In the genomic region with DNA sequence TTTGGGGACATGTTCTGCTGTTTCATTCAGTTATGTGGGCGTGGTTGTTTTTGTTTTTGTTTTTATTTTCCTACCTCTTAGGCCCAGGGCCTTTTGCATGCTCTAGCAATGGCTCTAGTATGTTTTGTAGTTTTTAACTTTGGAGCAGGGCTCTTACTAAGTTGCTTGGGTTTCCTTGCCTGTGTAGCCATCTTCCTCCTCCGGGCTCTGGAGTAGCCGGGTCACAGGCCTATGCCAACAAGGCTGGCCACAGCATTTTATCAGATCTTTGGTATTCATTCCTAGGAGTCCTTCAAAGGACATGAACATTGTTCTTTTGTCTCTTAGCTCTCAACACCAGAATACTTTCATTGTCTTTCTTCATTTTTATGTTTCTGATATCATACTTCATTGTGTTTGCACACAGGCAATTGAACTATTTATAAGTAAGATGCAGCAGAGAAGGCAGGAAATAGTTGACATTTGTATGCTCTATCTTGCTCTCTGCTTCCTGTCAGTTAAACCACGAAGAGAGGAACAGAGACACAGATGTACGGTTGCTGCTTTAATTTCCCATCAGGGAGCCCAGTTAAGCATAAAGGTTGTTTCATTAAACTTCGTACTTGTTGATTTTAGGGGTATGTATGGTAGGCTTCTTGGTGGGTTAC, we compare ENCODE assay signal across 10 mouse cellular contexts. TPM values are rescaled to one million over a fixed set of nuclear protein-coding genes. Genes with fewer than 3 reads are reported as not detected.
DNase-seq lines count a peak whose midpoint lies in the region; ATAC-seq and TF ChIP-seq lines count a peak whose summit lies in the region.
"Had no signal": no experiment of that assay in that cellular context is flagged by ENCODE, and none has a peak within 500 bp of the region (broad histone marks: within the 10 kb centered on the region; RNA-seq: fewer than 3 reads in every experiment).

No protein-coding gene starts in this region.

- no peaks in the 10 kb centered on the region for H3K27me3 ChIP-seq in kidney, postnatal 0 days (ENCODE audit: insufficient read depth, low read length)
- H3K27me3 ChIP-seq in MEL (ENCODE audit: control insufficient read depth in 1 of 2, insufficient read depth in 2 of 2, low read length in 2 of 2), result no peaks in the 10 kb centered on the region
- H3K27me3 ChIP-seq: midbrain, embryonic 12.5 days had no signal

- peaks cover 76% of the 10 kb centered on the region for H3K79me2 ChIP-seq in MEL (ENCODE audit: control insufficient read depth, insufficient read depth, low read length, poor library complexity)

- no peak overlapping the region for H3K4me2 ChIP-seq in kidney, postnatal 0 days (ENCODE audit: low read length)
- H3K4me2 ChIP-seq: midbrain, embryonic 12.5 days had no signal

- H3K36me3 ChIP-seq in kidney, postnatal 0 days (ENCODE audit: insufficient read depth, low read length), result no peaks in the 10 kb centered on the region
- H3K36me3 ChIP-seq in MEL (ENCODE audit: control insufficient read depth in 1 of 2, insufficient read depth in 2 of 2, low read length in 2 of 2), result peaks cover 0 to 51% of the 10 kb centered on the region in 2 experiments; a peak in 2 of 4 replicates
- H3K36me3 ChIP-seq: midbrain, embryonic 12.5 days had no signal

- peaks cover 17% of the 10 kb centered on the region; the same call in 1 of the 2 replicates for H3K4me1 ChIP-seq in kidney, postnatal 0 days (replicated peaks; ENCODE audit: insufficient read depth, low read length)
- H3K4me1 ChIP-seq in MEL (ENCODE audit: control insufficient read depth in 1 of 2, insufficient read depth in 2 of 2, low read length in 2 of 2), result peaks cover 30 to 32% of the 10 kb centered on the region in 2 experiments
- H3K4me1 ChIP-seq: midbrain, embryonic 12.5 days had no signal

- H3K9ac ChIP-seq in kidney, postnatal 0 days (ENCODE audit: low read depth, low read length), result no peak overlapping the region
- peak overlapping the region; percentile 75 for H3K9ac ChIP-seq in MEL (ENCODE audit: control insufficient read depth, low read depth, low read length, poor library complexity, severe bottlenecking)
- H3K9ac ChIP-seq: midbrain, embryonic 12.5 days had no signal

- TF ChIP-seq RAD21 in MEL (IDR thresholded peaks at IDR 0.05; ENCODE audit: low read depth, low read length), result no peak

- peak; percentile 32 for DNase-seq in kidney, postnatal 0 days (ENCODE audit: low spot score)
- no peak for DNase-seq in kidney, postnatal 10 days
- DNase-seq in MEL (ENCODE audit: low read depth, low spot score), result peak; percentile 86
- no peak for DNase-seq in embryo, embryonic 10.5 days (ENCODE audit: low spot score)
- DNase-seq in urinary bladder, adult 18-20 months (ENCODE audit: low spot score in 2 of 2), result no peak
- DNase-seq: gastrocnemius, postnatal 25 days had no signal

- TF ChIP-seq EP300 in MEL (IDR thresholded peaks at IDR 0.05; ENCODE audit: low read depth in 1 of 2, low read length in 2 of 2), result peak; percentile 99 to 100

- no peak for ATAC-seq in kidney, postnatal 0 days (replicated peaks; ENCODE audit: low FRiP score, low read depth)
- ATAC-seq in granulocyte monocyte progenitor cell, adult 5-6 weeks (replicated peaks; ENCODE audit: poor library complexity, severe bottlenecking), result peak; percentile 64
- ATAC-seq in neutrophil, adult 5-6 weeks (ENCODE audit: extremely low read depth, insufficient number of reproducible peaks, low FRiP score, poor library complexity, severe bottlenecking), result peak; percentile 48; the same call in 1 of the 2 replicates

- H3K9me3 ChIP-seq in kidney, postnatal 0 days (replicated peaks; ENCODE audit: low read length), result no peaks in the 10 kb centered on the region
- no peaks in the 10 kb centered on the region for H3K9me3 ChIP-seq in MEL (replicated peaks; ENCODE audit: insufficient read depth, low read length)
- H3K9me3 ChIP-seq: midbrain, embryonic 12.5 days had no signal

- peak overlapping the region; percentile 39; the same call in 1 of the 2 replicates for H3K27ac ChIP-seq in kidney, postnatal 0 days
- H3K27ac ChIP-seq in MEL (ENCODE audit: control insufficient read depth, low read depth, low read length), result peak overlapping the region; percentile 100
- H3K27ac ChIP-seq: midbrain, embryonic 12.5 days had no signal

- no peak overlapping the region for H3K4me3 ChIP-seq in kidney, postnatal 0 days (replicated peaks; ENCODE audit: low read depth, low read length)
- peak overlapping the region; percentile 35 to 37 for H3K4me3 ChIP-seq in MEL (ENCODE audit: control insufficient read depth in 1 of 2, insufficient read depth in 1 of 2, low read depth in 2 of 2, low read length in 2 of 2)
- H3K4me3 ChIP-seq: erythroblast, embryonic 14.5 days; midbrain, embryonic 12.5 days had no signal

- WGBS in kidney, postnatal 0 days, result 61% methylated on average over 6 of the region's 6 CpGs

- TF ChIP-seq POLR2A in MEL (IDR thresholded peaks at IDR 0.05; ENCODE audit: control insufficient read depth in 1 of 2, insufficient read depth in 1 of 2, low read depth in 1 of 2, low read length in 2 of 2, poor library complexity in 1 of 2), result no peak; a peak in 1 of 4 replicates

- TF ChIP-seq CTCF in kidney, postnatal 0 days (IDR thresholded peaks at IDR 0.05; ENCODE audit: low read depth), result no peak
- TF ChIP-seq CTCF in MEL (IDR thresholded peaks at IDR 0.05 in 2 of 3, conservative IDR thresholded peaks at IDR 0.05 in 1 of 3; ENCODE audit: control insufficient read depth in 1 of 3, insufficient read depth in 1 of 3, low read depth in 2 of 3, low read length in 3 of 3, poor library complexity in 1 of 3, severe bottlenecking in 1 of 3), result no peak

TF ChIP-seq in MEL, 35 proteins besides CTCF, POLR2A, EP300 and RAD21:
- peak; percentile 96 for TF ChIP-seq ETS1 (IDR thresholded peaks at IDR 0.05; ENCODE audit: low read depth, low read length)
- TF ChIP-seq ELF1 (IDR thresholded peaks at IDR 0.05; ENCODE audit: low read depth, low read length), result peak; percentile 41
- TF ChIP-seq GATA1 (IDR thresholded peaks at IDR 0.05; ENCODE audit: low read depth, low read length), result peak; percentile 94
- TF ChIP-seq BHLHE40 (IDR thresholded peaks at IDR 0.05; ENCODE audit: borderline replicate concordance, low read depth, low read length), result peak; percentile 59; the same call in 1 of the 2 replicates
- TF ChIP-seq JUND (IDR thresholded peaks at IDR 0.05; ENCODE audit: low read depth, low read length), result peak; percentile 29; the same call in 1 of the 2 replicates
- peak; percentile 61 for TF ChIP-seq HCFC1 (IDR thresholded peaks at IDR 0.05; ENCODE audit: low read depth, low read length)
- peak; percentile 31 for TF ChIP-seq NELFE (IDR thresholded peaks at IDR 0.05; ENCODE audit: low read depth, low read length)
- no peak for TF ChIP-seq ZNF384 (IDR thresholded peaks at IDR 0.05; ENCODE audit: low read depth, low read length)
- TF ChIP-seq SMC3 (IDR thresholded peaks at IDR 0.05; ENCODE audit: low read depth, low read length), result no peak
- TF ChIP-seq MAX (IDR thresholded peaks at IDR 0.05; ENCODE audit: low read length), result no peak
- peak; percentile 68 for TF ChIP-seq ZMIZ1 (IDR thresholded peaks at IDR 0.05; ENCODE audit: low read depth, low read length)
- TF ChIP-seq TBP (IDR thresholded peaks at IDR 0.05; ENCODE audit: low read depth, low read length), result peak; percentile 83
- TF ChIP-seq MYC (IDR thresholded peaks at IDR 0.05; ENCODE audit: low read depth, low read length), result peak; percentile 85; the same call in 1 of the 2 replicates
- peak; percentile 90 for TF ChIP-seq TCF12 (IDR thresholded peaks at IDR 0.05; ENCODE audit: low read depth, low read length)
- peak; percentile 91 for TF ChIP-seq SIN3A (IDR thresholded peaks at IDR 0.05; ENCODE audit: low read length)
- peak; percentile 55 for TF ChIP-seq TAL1 (IDR thresholded peaks at IDR 0.05; ENCODE audit: low read length)
- TF ChIP-seq MYB (IDR thresholded peaks at IDR 0.05; ENCODE audit: low read depth, low read length), result peak; percentile 97
- peak; percentile 91 for TF ChIP-seq MEF2A (IDR thresholded peaks at IDR 0.05; ENCODE audit: extremely low read depth, insufficient replicate concordance, low read depth, low read length, poor library complexity, severe bottlenecking)
- peak; percentile 14; the same call in 1 of the 2 replicates for TF ChIP-seq RCOR1 (IDR thresholded peaks at IDR 0.05; ENCODE audit: low read depth, low read length)
- TF ChIP-seq GABPA (IDR thresholded peaks at IDR 0.05; ENCODE audit: low read depth, low read length), result no peak
TF ChIP-seq in MEL: peak in this region for 16.

RNA-seq across cellular contexts. Expression of gene Wbp4, which starts 40.3 kb away (rescaled TPM):
- polyA plus RNA-seq in kidney, postnatal 0 days (2015; fragmentation: Nextera tagmentation; extraction: Ambion mirVana), result 46.8 and 47.6 TPM in 2 replicates
- total RNA-seq in MEL (2012; rRNA removed), result 14.5 and 15.9 TPM in 2 replicates
- 10 to 100 TPM; 22.1 to 87.6 TPM for polyA plus RNA-seq in MEL (2012; ENCODE audit: insufficient read depth in 1 of 2, insufficient read length in 2 of 2, low read depth in 1 of 2, low replicate concordance in 2 of 2, missing spikeins in 1 of 2)
- total RNA-seq in granulocyte monocyte progenitor cell, adult 5-6 weeks (2014; fragmentation: Nextera tagmentation), result 15.3 and 28.1 TPM in 2 replicates
- 70.8 and 75.0 TPM in 2 replicates for total RNA-seq in granulocyte monocyte progenitor cell, adult 5-6 weeks (2017)
- 64.7 and 66.0 TPM in 2 replicates for total RNA-seq in neutrophil, adult 5-6 weeks (2017)

RNA-seq across cellular contexts. Expression of gene Elf1, which starts 40.6 kb away (rescaled TPM):
- 18.2 and 18.3 TPM in 2 replicates for polyA plus RNA-seq in kidney, postnatal 0 days (2015; fragmentation: Nextera tagmentation; extraction: Ambion mirVana)
- 21.5 and 27.3 TPM in 2 replicates for total RNA-seq in MEL (2012; rRNA removed)
- 10 to 100 TPM; 24.2 to 43.1 TPM for polyA plus RNA-seq in MEL (2012; ENCODE audit: insufficient read depth in 1 of 2, insufficient read length in 2 of 2, low read depth in 1 of 2, low replicate concordance in 2 of 2, missing spikeins in 1 of 2)
- 92.6 and 98.6 TPM in 2 replicates for total RNA-seq in granulocyte monocyte progenitor cell, adult 5-6 weeks (2014; fragmentation: Nextera tagmentation)
- total RNA-seq in granulocyte monocyte progenitor cell, adult 5-6 weeks (2017), result 178 and 188 TPM in 2 replicates
- 216 and 249 TPM in 2 replicates for total RNA-seq in neutrophil, adult 5-6 weeks (2017)

Comparison
In these comparisons a context has a peak if more than half of its experiments do, and no peak if none do; other contexts are left out.
1. DNase-seq: peak in kidney, postnatal 0 days (single experiment) and MEL (single experiment); none in kidney, postnatal 10 days (single experiment), embryo, embryonic 10.5 days (single experiment) and urinary bladder, adult 18-20 months (0 of 2).